Mouse (Mus musculus) stomach, postnatal 0 days (tissue): ENCODE measurements around the gene Strn.

Experiments
- CTCF ChIP-seq: IDR thresholded peaks from 2 replicates; pipeline ENCODE4 v1.5.1; 2016; ENCODE audit warnings: antibody characterized with exemption, low read depth, mild to moderate bottlenecking, moderate library complexity
- EP300 ChIP-seq: optimal IDR thresholded peaks from 2 replicates; pipeline ENCODE3; 2016; ENCODE audit warnings: antibody characterized with exemption

DNA sequence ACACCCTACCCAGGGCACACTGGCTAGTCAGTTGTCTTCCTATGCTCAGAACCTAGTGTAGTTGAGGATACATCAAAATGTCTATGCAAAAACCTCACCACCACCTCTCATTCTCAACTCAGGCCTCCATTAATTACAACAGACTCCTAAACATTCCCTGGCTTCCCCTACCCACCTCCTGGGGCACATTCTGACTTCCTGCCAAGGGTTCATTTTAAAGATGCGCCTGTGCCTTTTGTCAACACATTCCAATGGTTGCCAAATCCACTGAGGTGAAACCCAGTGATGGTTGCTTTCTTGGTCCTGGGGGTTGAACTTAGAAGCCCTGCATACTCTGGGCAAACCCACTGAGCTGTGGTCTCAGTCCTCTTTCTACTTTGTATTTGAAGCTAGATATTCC, 4.9 kb downstream of the Strn start:
- no peak for TF ChIP-seq EP300
- TF ChIP-seq CTCF: no peak
